Mouse (Mus musculus): Measurements from ENCODE around the gene Bag3.

- TF ChIP-seq GATA1 (IDR thresholded peaks at IDR 0.05; ENCODE audit: low read length), result no peak
- TF ChIP-seq TAL1 (IDR thresholded peaks at IDR 0.05; ENCODE audit: low read length), result no peak
Measured at GRCm38 (mm10) chr7:128534984-128535491, 11.6 kb downstream of the Bag3 start.
